Mouse (Mus musculus) lung, adult 2 months (tissue): ENCODE measurements around the gene Ddx6. TPM values are rescaled to one million over a fixed set of nuclear protein-coding genes. Genes with fewer than 3 reads are reported as not detected.
A peak's percentile ranks its signal among the peaks of the same experiment; 100 is the strongest.

Source experiments
- DNase-seq: peaks from one replicate; pipeline ENCODE4 v3.0.0; 2022
- H3K4me1 ChIP-seq: fragments of 200-500 bp; 2 replicates; pipeline ENCODE4 v1.6.1; 2011; ENCODE audit warnings: low read length; ENCODE audit not compliant: control insufficient read depth, insufficient read depth
- H3K4me3 ChIP-seq: fragments of 200-500 bp; replicated peaks from 2 replicates; pipeline ENCODE3; 2011; ENCODE audit warnings: low read depth, mild to moderate bottlenecking, control low read depth, low read length; ENCODE audit errors: extremely low read depth
- CTCF ChIP-seq: fragments of 200-500 bp; IDR thresholded peaks from 2 replicates; pipeline ENCODE4 v1.5.1; 2011; ENCODE audit warnings: mild to moderate bottlenecking, low read length, control low read depth; ENCODE audit not compliant: insufficient read depth
- POLR2A ChIP-seq: fragments of 200-500 bp; IDR thresholded peaks from 2 replicates; pipeline ENCODE4 v1.6.1; 2011; ENCODE audit warnings: low read depth, mild to moderate bottlenecking, control low read depth, low read length, borderline replicate concordance; ENCODE audit errors: extremely low read depth
- WGBS: fragments of 180-500 bp; shearing (Covaris S2); methylation state at CpG from one replicate; pipeline ENCODE4 v1.1.7; 2018; 5-methylcytosine and 5-hydroxymethylcytosine counted together
- polyA plus RNA-seq: library from polyadenylated mRNA; depleted of rRNA; stranded (reverse); fragments of >200 nt; gene quantifications from 2 replicates; pipeline ENCODE4 v1.2.3, GENCODE M21; 2012; rRNA removed

The Ddx6 gene
- polyA plus RNA-seq, 1 experiment, result 24.2 TPM

DNA sequence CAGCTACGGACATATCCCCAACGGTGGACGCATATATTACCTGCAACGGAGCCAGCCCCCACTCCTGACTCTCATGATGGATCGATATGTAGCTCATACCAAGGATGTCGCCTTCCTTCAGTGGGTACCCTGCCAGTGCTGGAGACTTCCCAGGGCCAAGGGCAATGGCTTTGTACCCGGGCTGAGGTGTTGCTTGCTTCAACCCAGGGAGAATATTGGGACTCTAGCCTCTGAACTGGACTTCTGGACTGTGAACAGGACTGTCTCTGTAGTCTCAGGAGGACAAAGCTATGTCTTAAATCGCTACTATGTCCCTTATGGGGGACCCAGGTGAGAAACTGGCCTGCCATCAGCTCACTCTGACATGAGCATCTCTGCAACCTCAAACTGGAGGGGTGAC is 78.4 kb downstream of the Ddx6 start:
- no peak for DNase-seq
- 86% methylated on average over 8 of the region's 8 CpGs for WGBS
- Histone ChIP-seq H3K4me3 (no peak overlapping the region), H3K4me1 (peaks cover 5% of the 10 kb centered on the region)
- TF ChIP-seq POLR2A, result no peak
- TF ChIP-seq CTCF, result no peak

DNA sequence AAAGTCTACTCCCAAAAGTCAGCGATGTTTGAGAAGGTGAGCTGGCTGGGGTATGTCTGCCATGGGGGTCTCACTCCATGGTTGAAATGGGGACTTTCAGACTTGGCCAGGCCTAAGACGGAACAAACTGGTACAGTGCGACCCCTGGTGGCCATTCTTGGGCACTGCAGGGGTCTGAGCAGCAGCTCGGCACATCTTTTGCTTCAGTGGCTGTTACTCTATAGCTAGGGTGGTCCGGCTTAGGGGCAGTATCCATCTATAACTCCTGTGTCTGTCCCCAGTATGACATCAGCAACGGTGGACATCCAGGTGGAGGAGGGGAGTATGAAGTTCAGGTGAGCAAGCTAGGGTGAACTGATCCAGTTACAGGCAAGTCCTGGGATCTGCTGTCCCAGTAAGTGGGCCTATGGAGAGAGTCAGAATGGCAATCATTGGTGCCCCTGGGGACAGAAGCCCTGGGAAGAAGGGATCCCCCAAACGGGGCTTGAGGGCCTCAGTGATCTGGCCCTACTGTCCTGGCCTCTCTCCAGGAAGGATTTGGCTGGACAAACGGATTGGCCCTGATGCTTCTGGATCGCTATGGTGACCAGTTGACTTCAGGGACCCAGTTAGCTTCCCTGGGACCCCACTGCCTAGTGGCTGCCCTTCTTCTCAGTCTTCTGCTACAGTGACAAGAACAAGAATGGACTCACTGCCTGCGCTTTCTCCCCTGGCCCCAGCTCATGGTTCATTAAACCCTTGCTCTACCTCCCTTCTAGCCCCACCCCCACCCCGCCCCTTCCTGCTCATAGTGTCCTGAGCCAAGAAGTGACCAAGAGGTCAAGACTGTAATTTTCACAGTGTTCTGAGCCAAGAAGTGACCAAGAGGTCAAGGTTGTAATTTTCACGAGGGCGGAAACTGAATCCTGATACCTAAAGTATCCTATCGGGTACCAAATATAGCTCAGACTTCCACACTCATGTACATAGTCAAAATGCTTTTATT is 80.9 kb downstream of the Ddx6 start:
- Histone ChIP-seq H3K4me1 (peaks cover 5% of the 10 kb centered on the region), H3K4me3 (no peak overlapping the region)
- TF ChIP-seq CTCF (peak; percentile 96), POLR2A (no peak)
- WGBS, result 25% methylated on average over 14 of the region's 14 CpGs
- DNase-seq, result peak; percentile 72

DNA sequence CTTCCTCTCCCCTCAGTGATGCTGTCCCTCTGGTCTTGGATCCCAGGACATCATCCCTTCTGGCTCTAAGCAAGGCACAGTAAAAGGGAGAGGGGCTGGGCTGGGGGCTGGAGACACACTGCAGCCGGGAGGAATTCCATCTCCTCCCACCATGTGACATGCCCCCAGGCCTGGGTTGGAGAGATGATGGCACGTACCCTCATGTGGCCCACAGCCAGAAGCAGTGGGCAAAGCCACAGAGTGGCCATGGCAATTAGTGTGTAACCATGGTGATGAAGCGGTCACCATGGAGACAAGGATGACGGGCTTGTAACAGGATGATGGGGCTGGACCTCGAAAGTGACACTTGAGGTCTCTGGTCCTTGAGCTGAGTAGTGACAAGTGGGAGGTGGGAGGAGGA is 81.9 kb downstream of the Ddx6 start:
- TF ChIP-seq POLR2A (no peak), CTCF (no peak)
- Histone ChIP-seq H3K4me3 (no peak overlapping the region), H3K4me1 (peaks cover 13% of the 10 kb centered on the region)
- DNase-seq, result no peak
- WGBS, result 73% methylated on average over 5 of the region's 5 CpGs

DNA sequence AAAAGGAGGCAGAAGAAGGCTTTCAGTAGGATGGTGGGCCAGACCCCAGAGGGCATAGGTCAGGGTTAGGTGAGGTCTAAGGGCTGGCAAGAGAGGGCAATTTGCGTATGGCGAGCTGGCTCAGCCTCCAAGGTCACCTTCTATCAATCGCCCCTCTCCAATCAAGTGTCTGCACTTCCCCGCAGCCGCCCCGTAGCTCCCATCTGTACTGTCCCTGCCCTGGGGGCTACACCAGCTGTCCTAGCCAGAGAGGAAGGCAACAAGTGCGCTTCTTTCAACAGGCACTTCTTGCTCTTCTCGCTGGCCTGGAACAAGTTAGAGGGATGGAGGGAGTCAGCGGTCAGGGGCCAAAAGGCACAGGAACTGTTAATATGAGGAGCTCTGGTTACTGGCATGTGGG is 83.3 kb downstream of the Ddx6 start:
- TF ChIP-seq CTCF, result no peak
- TF ChIP-seq POLR2A, result no peak
- Histone ChIP-seq H3K4me1 (peaks cover 17% of the 10 kb centered on the region), H3K4me3 (no peak overlapping the region)
- WGBS, result 92% methylated on average over 9 of the region's 9 CpGs
- no peak for DNase-seq

Other genes with a start within 250 kb of the Ddx6 start
- 21.6 and 30.2 TPM in 2 replicates for gene Vps11, start 243.2 kb upstream of the Ddx6 start, polyA plus RNA-seq
- 43.2 and 49.6 TPM in 2 replicates for gene Hyou1, start 225.4 kb upstream of the Ddx6 start, polyA plus RNA-seq
- 20.7 and 29.8 TPM in 2 replicates for gene Slc37a4, start 208.0 kb upstream of the Ddx6 start, polyA plus RNA-seq
- 117 and 226 TPM in 2 replicates for gene Rps25, start 197.8 kb upstream of the Ddx6 start, polyA plus RNA-seq
- 42.2 and 43.8 TPM in 2 replicates for gene Trappc4, start 197.3 kb upstream of the Ddx6 start, polyA plus RNA-seq
- gene Ccdc84, start 186.3 kb upstream of the Ddx6 start, polyA plus RNA-seq, result 16.4 and 23.0 TPM in 2 replicates
- 0.16 TPM in 1 of 2 replicates, not detected in the other for gene Foxr1, start 163.8 kb upstream of the Ddx6 start, polyA plus RNA-seq
- 4.0 and 4.4 TPM in 2 replicates for gene Upk2, start 149.9 kb upstream of the Ddx6 start, polyA plus RNA-seq
- 69.0 and 70.7 TPM in 2 replicates for gene Bcl9l, start 122.1 kb upstream of the Ddx6 start, polyA plus RNA-seq
- gene Cxcr5, start 43.0 kb upstream of the Ddx6 start, polyA plus RNA-seq, result 6.0 TPM in 2 replicates
- not detected in 2 replicates for gene Treh, start 68.3 kb downstream of the Ddx6 start, polyA plus RNA-seq
- gene Phldb1, start 130.3 kb downstream of the Ddx6 start, polyA plus RNA-seq, result 87.6 and 93.5 TPM in 2 replicates
- gene Arcn1, start 163.0 kb downstream of the Ddx6 start, polyA plus RNA-seq, result 26.6 and 40.8 TPM in 2 replicates
- 38.9 and 67.5 TPM in 2 replicates for gene Ift46, start 163.0 kb downstream of the Ddx6 start, polyA plus RNA-seq
- gene Tmem25, start 194.4 kb downstream of the Ddx6 start, polyA plus RNA-seq, result 3.7 and 5.1 TPM in 2 replicates
- gene Ttc36, start 198.2 kb downstream of the Ddx6 start, polyA plus RNA-seq, result 17.6 and 19.8 TPM in 2 replicates